Mouse (Mus musculus): Measurements from ENCODE around the gene Tbx15. TPM values are rescaled to one million over a fixed set of nuclear protein-coding genes. Genes with fewer than 3 reads are reported as not detected.

The Tbx15 gene
- polyA plus RNA-seq, 1 experiment from 2014 or later, result 0.92 TPM

DNA sequence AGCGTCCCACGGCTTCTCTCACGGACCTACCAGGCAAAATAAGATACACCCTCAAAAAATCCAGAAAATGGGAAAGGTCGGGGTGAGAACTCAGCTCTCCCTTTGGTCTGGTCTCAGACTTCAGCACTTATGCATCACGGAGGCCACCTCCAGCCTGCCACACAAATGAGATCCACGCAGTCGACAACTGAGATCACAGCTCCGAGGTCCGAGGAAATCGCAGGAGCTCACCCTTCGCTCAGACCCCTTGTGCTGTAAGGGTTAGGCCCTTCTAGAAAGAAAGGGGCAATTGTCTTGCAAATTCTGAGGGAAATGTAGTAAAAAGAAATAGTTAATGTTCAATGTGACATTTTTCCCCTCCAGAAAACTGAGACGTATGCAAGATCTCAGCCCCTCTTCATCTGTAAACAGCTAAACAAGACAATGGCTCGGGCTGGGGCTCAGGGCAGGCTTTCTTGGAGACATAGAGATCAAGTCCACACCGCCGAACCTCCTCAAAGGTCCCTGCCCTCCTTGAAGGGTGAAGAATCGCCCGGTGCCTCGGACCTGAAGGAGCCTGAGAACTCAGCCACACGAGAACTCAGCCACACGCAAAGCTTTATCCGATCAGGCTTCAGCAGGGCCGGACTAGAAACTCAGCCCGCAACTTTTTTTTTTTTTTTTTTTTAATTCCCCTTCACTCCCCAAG, 4.9 kb upstream of the Tbx15 start:
- ATAC-seq (ENCODE audit: low FRiP score, low TSS enrichment), result no peak
- no peaks in the 10 kb centered on the region for H3K36me3 ChIP-seq (ENCODE audit: control insufficient read depth, insufficient read depth, low read length)
- 3% methylated on average over 23 of the region's 23 CpGs for WGBS
- H3K27me3 ChIP-seq (ENCODE audit: control insufficient read depth, insufficient read depth, low read length), result peaks cover 83% of the 10 kb centered on the region
- no peaks in the 10 kb centered on the region for H3K4me1 ChIP-seq (ENCODE audit: control insufficient read depth, insufficient read depth, low read length)
- no peak overlapping the region for H3K4me2 ChIP-seq (ENCODE audit: low read length)
- DNase-seq, result peak; percentile 10
- no peak overlapping the region for H3K9ac ChIP-seq (replicated peaks; ENCODE audit: low read length)
- H3K27ac ChIP-seq (replicated peaks; ENCODE audit: low read depth, low read length), result no peak overlapping the region
- no peak overlapping the region for H3K4me3 ChIP-seq (replicated peaks; ENCODE audit: low read depth, low read length)
- H3K9me3 ChIP-seq (ENCODE audit: control insufficient read depth, low read length), result no peaks in the 10 kb centered on the region

GRCm38 (mm10) chr3:99235804-99236755, 4.1 kb upstream of the Tbx15 start:
- Histone ChIP-seq H3K27me3 (ENCODE audit: control insufficient read depth, insufficient read depth, low read length) (peaks cover 91% of the 10 kb centered on the region), H3K27ac (replicated peaks; ENCODE audit: low read depth, low read length) (no peak overlapping the region), H3K36me3 (ENCODE audit: control insufficient read depth, insufficient read depth, low read length) (no peaks in the 10 kb centered on the region), H3K9ac (replicated peaks; ENCODE audit: low read length) (no peak overlapping the region), H3K4me3 (replicated peaks; ENCODE audit: low read depth, low read length) (no peak overlapping the region), H3K9me3 (ENCODE audit: control insufficient read depth, low read length) (no peaks in the 10 kb centered on the region), H3K4me2 (ENCODE audit: low read length) (no peak overlapping the region), H3K4me1 (ENCODE audit: control insufficient read depth, insufficient read depth, low read length) (no peaks in the 10 kb centered on the region)
- DNase-seq, result peak; percentile 31
- 3% methylated on average over 18 of the region's 18 CpGs for WGBS
- ATAC-seq (ENCODE audit: low FRiP score, low TSS enrichment), result no peak

- WGBS, result 0% methylated on average over 1 of the region's 1 CpGs
- no peak for DNase-seq
Observed at GRCm38 (mm10) chr3:99238691-99239090, 1.5 kb upstream of the Tbx15 start.

DNA sequence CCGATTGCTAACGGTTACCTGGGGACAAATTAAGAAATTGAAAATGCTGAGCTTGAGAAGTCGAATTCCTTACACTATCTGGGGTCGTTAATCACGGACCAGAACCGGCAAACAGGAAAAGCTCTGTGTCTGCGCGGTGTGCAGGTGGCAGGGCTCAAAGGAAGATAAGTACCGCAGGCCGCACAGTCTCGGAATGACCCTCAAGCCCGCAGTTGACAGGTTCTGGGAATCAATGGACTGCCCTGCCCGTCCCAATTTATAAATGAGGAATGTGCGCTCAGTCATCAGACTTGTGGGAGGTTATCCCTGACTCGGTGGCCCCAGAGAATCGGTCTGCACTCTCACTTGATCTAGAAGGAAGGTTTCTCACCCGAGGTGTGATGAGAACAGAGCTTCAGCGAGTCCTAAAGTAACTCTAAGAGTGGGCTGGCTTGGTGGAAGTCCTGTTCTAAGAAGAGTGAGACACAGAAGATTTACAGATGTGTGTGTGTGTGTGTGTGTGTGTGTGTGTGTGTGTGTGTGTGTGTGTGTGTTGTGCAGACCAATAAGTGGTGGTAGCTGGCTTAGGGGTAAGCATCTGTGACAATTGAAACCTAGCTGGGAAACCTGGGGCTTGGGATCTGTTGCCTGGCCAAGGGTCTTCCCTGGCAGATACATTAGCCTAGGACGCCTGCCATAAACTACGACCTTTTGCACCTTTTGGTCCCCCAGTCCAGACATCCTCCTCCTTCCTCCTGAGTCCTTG, 708 bp upstream of the Tbx15 start:
- Histone ChIP-seq H3K4me2 (ENCODE audit: low read length) (no peak overlapping the region), H3K9ac (replicated peaks; ENCODE audit: low read length) (no peak overlapping the region), H3K9me3 (ENCODE audit: control insufficient read depth, low read length) (no peaks in the 10 kb centered on the region), H3K36me3 (ENCODE audit: control insufficient read depth, insufficient read depth, low read length) (no peaks in the 10 kb centered on the region), H3K27ac (replicated peaks; ENCODE audit: low read depth, low read length) (no peak overlapping the region), H3K27me3 (ENCODE audit: control insufficient read depth, insufficient read depth, low read length) (peaks cover 97% of the 10 kb centered on the region), H3K4me1 (ENCODE audit: control insufficient read depth, insufficient read depth, low read length) (no peaks in the 10 kb centered on the region), H3K4me3 (replicated peaks; ENCODE audit: low read depth, low read length) (no peak overlapping the region)
- no peak for DNase-seq
- ATAC-seq (ENCODE audit: low FRiP score, low TSS enrichment), result no peak
- WGBS, result 1% methylated on average over 20 of the region's 20 CpGs

More at GRCm38 (mm10) chr3:99238691-99239090, 1.5 kb upstream of the Tbx15 start:
- H3K27me3 ChIP-seq (ENCODE audit: control insufficient read depth, insufficient read depth, low read length), result peaks cover 97% of the 10 kb centered on the region
- no peak overlapping the region for H3K4me3 ChIP-seq (replicated peaks; ENCODE audit: low read depth, low read length)
- H3K4me2 ChIP-seq (ENCODE audit: low read length), result no peak overlapping the region
- no peak overlapping the region for H3K27ac ChIP-seq (replicated peaks; ENCODE audit: low read depth, low read length)
- H3K36me3 ChIP-seq (ENCODE audit: control insufficient read depth, insufficient read depth, low read length), result no peaks in the 10 kb centered on the region
- H3K4me1 ChIP-seq (ENCODE audit: control insufficient read depth, insufficient read depth, low read length), result no peaks in the 10 kb centered on the region
- H3K9me3 ChIP-seq (ENCODE audit: control insufficient read depth, low read length), result no peaks in the 10 kb centered on the region
- ATAC-seq (ENCODE audit: low FRiP score, low TSS enrichment), result no peak
- no peak overlapping the region for H3K9ac ChIP-seq (replicated peaks; ENCODE audit: low read length)

DNA sequence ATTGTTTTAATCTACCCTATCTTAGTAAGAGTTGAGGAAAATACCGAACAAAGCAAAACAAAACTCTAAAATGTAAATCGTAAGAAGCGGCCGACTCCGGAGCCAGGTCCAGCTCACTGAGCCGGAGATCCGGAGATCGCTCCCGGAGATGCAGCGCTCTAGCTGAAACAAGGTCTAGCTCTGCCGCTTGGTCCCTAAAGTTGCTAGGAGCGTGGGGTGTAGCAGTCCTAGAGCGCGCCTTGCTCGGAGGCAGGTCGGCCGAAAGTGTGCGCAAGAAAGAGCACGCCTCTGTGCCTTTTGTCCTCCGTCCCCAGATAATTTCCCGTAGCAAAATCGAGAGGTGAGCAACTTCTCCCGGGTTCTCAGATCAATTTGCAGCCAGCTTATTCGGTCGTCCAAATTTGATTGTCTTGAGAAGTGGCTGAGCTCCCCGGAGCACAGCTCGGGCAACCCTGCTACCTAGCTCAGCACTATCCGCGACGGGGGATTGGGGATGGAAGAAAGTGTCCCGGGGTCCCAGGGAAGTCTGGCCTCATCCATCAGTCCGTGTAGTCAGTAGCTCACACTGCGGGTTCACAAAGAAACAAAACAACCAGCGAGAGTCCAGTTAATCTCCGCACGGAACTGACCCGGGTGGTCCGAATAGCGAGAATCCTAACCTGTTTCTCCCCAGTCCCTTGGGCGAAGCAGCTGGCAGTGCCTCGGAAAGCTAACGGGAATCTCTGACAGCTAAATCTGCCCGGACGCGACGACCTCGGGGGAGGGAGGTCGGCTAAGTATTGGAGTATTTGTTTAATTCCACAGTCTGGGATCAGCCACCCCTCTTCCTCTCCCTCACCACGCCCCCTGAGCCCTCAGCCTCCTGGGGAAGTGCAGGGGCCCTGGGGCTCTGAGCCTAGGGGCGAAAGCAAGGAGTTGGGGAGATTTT, 894 bp downstream of the Tbx15 start:
- Histone ChIP-seq H3K27ac (replicated peaks; ENCODE audit: low read depth, low read length) (no peak overlapping the region), H3K27me3 (ENCODE audit: control insufficient read depth, insufficient read depth, low read length) (peaks cover 97% of the 10 kb centered on the region), H3K36me3 (ENCODE audit: control insufficient read depth, insufficient read depth, low read length) (no peaks in the 10 kb centered on the region), H3K4me2 (ENCODE audit: low read length) (peak overlapping the region; percentile 1; the same call in 1 of the 2 replicates), H3K9me3 (ENCODE audit: control insufficient read depth, low read length) (no peaks in the 10 kb centered on the region), H3K4me1 (ENCODE audit: control insufficient read depth, insufficient read depth, low read length) (no peaks in the 10 kb centered on the region), H3K9ac (replicated peaks; ENCODE audit: low read length) (no peak overlapping the region), H3K4me3 (replicated peaks; ENCODE audit: low read depth, low read length) (no peak overlapping the region)
- WGBS, result under 1% methylated on average over 50 of the region's 50 CpGs
- peak; percentile 53 for DNase-seq
- no peak for ATAC-seq (ENCODE audit: low FRiP score, low TSS enrichment)

- 2% methylated on average over 8 of the region's 8 CpGs for WGBS
- Histone ChIP-seq H3K9me3 (ENCODE audit: control insufficient read depth, low read length) (no peaks in the 10 kb centered on the region), H3K9ac (replicated peaks; ENCODE audit: low read length) (no peak overlapping the region), H3K36me3 (ENCODE audit: control insufficient read depth, insufficient read depth, low read length) (no peaks in the 10 kb centered on the region), H3K4me2 (ENCODE audit: low read length) (no peak overlapping the region), H3K27ac (replicated peaks; ENCODE audit: low read depth, low read length) (no peak overlapping the region), H3K4me1 (ENCODE audit: control insufficient read depth, insufficient read depth, low read length) (no peaks in the 10 kb centered on the region), H3K4me3 (replicated peaks; ENCODE audit: low read depth, low read length) (no peak overlapping the region), H3K27me3 (ENCODE audit: control insufficient read depth, insufficient read depth, low read length) (peaks cover 99% of the 10 kb centered on the region)
- ATAC-seq (ENCODE audit: low FRiP score, low TSS enrichment) (no peak), DNase-seq (no peak)
Observed at GRCm38 (mm10) chr3:99242481-99242880, 2.3 kb downstream of the Tbx15 start.

- Histone ChIP-seq H3K9ac (replicated peaks; ENCODE audit: low read length) (no peak overlapping the region), H3K27me3 (ENCODE audit: control insufficient read depth, insufficient read depth, low read length) (peaks cover 96% of the 10 kb centered on the region), H3K27ac (replicated peaks; ENCODE audit: low read depth, low read length) (no peak overlapping the region), H3K4me3 (replicated peaks; ENCODE audit: low read depth, low read length) (no peak overlapping the region), H3K9me3 (ENCODE audit: control insufficient read depth, low read length) (no peaks in the 10 kb centered on the region), H3K36me3 (ENCODE audit: control insufficient read depth, insufficient read depth, low read length) (no peaks in the 10 kb centered on the region), H3K4me1 (ENCODE audit: control insufficient read depth, insufficient read depth, low read length) (no peaks in the 10 kb centered on the region), H3K4me2 (ENCODE audit: low read length) (no peak overlapping the region)
- ATAC-seq (ENCODE audit: low FRiP score, low TSS enrichment) (no peak), DNase-seq (no peak)
- 19% methylated on average over 3 of the region's 3 CpGs for WGBS
Observed at GRCm38 (mm10) chr3:99245341-99245740, 5.2 kb downstream of the Tbx15 start.

GRCm38 (mm10) chr3:99246629-99247028, 6.4 kb downstream of the Tbx15 start:
- Histone ChIP-seq H3K4me1 (ENCODE audit: control insufficient read depth, insufficient read depth, low read length) (no peaks in the 10 kb centered on the region), H3K27me3 (ENCODE audit: control insufficient read depth, insufficient read depth, low read length) (peaks cover 96% of the 10 kb centered on the region), H3K9ac (replicated peaks; ENCODE audit: low read length) (no peak overlapping the region), H3K4me3 (replicated peaks; ENCODE audit: low read depth, low read length) (no peak overlapping the region), H3K9me3 (ENCODE audit: control insufficient read depth, low read length) (no peaks in the 10 kb centered on the region), H3K36me3 (ENCODE audit: control insufficient read depth, insufficient read depth, low read length) (no peaks in the 10 kb centered on the region), H3K4me2 (ENCODE audit: low read length) (no peak overlapping the region), H3K27ac (replicated peaks; ENCODE audit: low read depth, low read length) (no peak overlapping the region)
- no peak for ATAC-seq (ENCODE audit: low FRiP score, low TSS enrichment)
- DNase-seq, result no peak
- 26% methylated on average over 3 of the region's 3 CpGs for whole genome bisulfite sequencing
